Mouse (Mus musculus): ENCODE measurements around the gene Olfr1440.

- TF ChIP-seq CTCF (IDR thresholded peaks at IDR 0.05; ENCODE audit: borderline replicate concordance, insufficient read depth, low read depth, low read length) (no peak), POLR2A (IDR thresholded peaks at IDR 0.05; ENCODE audit: borderline replicate concordance, insufficient read depth, low read length) (no peak)
These were observed at the start of gene Olfr1440 for GRCm38 (mm10) chr19:12386979-12387378.

All from cerebellum, adult 2 months (tissue).